Mouse (Mus musculus) CH12.LX (cell line): ENCODE measurements around the gene Stk25. TPM values are rescaled to one million over a fixed set of nuclear protein-coding genes. Genes with fewer than 3 reads are reported as not detected.

Source experiments
- DNase-seq: peaks from one replicate; pipeline ENCODE4 v3.0.0-alpha.2; 2013; ENCODE audit errors: extremely low read depth
- H3K27ac ChIP-seq: 2 replicates; pipeline ENCODE4 v1.5.1; 2012; ENCODE audit warnings: low read depth, mild to moderate bottlenecking, control low read depth, moderate library complexity; ENCODE audit not compliant: insufficient read depth
- H3K27me3 ChIP-seq: replicated peaks from 2 replicates; pipeline ENCODE3; 2012; ENCODE audit warnings: inconsistent platforms
- H3K36me3 ChIP-seq, 2 experiments: replicated peaks in 1 of 2; 2 replicates each; pipeline versions ENCODE3 to v1.6.1; 2012; ENCODE audit warnings: inconsistent platforms in 1 of 2, low read length in 1 of 2, mild to moderate bottlenecking in 1 of 2, mixed read lengths in 1 of 2, moderate library complexity in 1 of 2; ENCODE audit not compliant: control insufficient read depth in 1 of 2, insufficient read depth in 1 of 2
- H3K4me1 ChIP-seq, 2 experiments: 2 replicates each; pipeline ENCODE4 v1.6.1; 2012; ENCODE audit warnings: inconsistent platforms in 1 of 2, moderate library complexity in 1 of 2; ENCODE audit not compliant: insufficient read depth in 2 of 2, control insufficient read depth in 1 of 2
- H3K4me2 ChIP-seq: 2 replicates; pipeline ENCODE4 v1.6.1; 2012; ENCODE audit warnings: low read depth, mild to moderate bottlenecking, control low read depth; ENCODE audit not compliant: poor library complexity, insufficient read depth, severe bottlenecking
- H3K4me3 ChIP-seq, 3 experiments: fragments of 150-350 bp in 1 of 3; sonication (generic) in 1 of 3; replicated peaks in 1 of 3; 2 replicates each; pipeline versions ENCODE3 to v1.5.1; 2011 to 2012; ENCODE audit warnings: low read depth in 2 of 3, low read length in 2 of 3, mild to moderate bottlenecking in 2 of 3, moderate library complexity in 2 of 3, control low read depth in 1 of 3, improper control_type of control experiment in 1 of 3, inconsistent platforms in 1 of 3, mixed read lengths in 1 of 3; ENCODE audit not compliant: poor library complexity in 1 of 3
- H3K79me2 ChIP-seq: replicated peaks from 2 replicates; pipeline ENCODE4 v1.6.1; 2012; ENCODE audit warnings: mild to moderate bottlenecking, moderate library complexity; ENCODE audit not compliant: control insufficient read depth, poor library complexity, insufficient read depth, severe bottlenecking; ENCODE audit errors: extremely low read depth
- H3K9ac ChIP-seq: 2 replicates; pipeline ENCODE4 v1.6.1; 2012; ENCODE audit warnings: low read depth, mild to moderate bottlenecking, control low read depth, moderate library complexity; ENCODE audit not compliant: insufficient read depth
- H3K9me3 ChIP-seq: replicated peaks from 2 replicates; pipeline ENCODE3; 2012; ENCODE audit warnings: low read length, inconsistent platforms, mixed read lengths
- BHLHE40 ChIP-seq: IDR thresholded peaks from 2 replicates; pipeline ENCODE4 v1.6.1; 2011; ENCODE audit warnings: mild to moderate bottlenecking, low read depth, low read length, improper control_type of control experiment
- CTCF ChIP-seq, 2 experiments: IDR thresholded peaks in 1 of 2; conservative IDR thresholded peaks in 1 of 2; 2 replicates each; pipeline ENCODE4 v1.5.1; 2011 to 2012; ENCODE audit warnings: low read depth in 2 of 2, low read length in 2 of 2, improper control_type of control experiment in 1 of 2, inconsistent platforms in 1 of 2, mild to moderate bottlenecking in 1 of 2, moderate library complexity in 1 of 2
- ETS1 ChIP-seq: conservative IDR thresholded peaks from 2 replicates; pipeline ENCODE4 v1.6.1; 2012; ENCODE audit warnings: low read depth, mild to moderate bottlenecking, inconsistent platforms, low read length, improper control_type of control experiment, moderate library complexity
- GABPA ChIP-seq: IDR thresholded peaks from 2 replicates; pipeline ENCODE4 v1.6.1; 2012; ENCODE audit warnings: low read depth, low read length, improper control_type of control experiment, inconsistent platforms; ENCODE audit not compliant: insufficient replicate concordance
- HCFC1 ChIP-seq: IDR thresholded peaks from 2 replicates; pipeline ENCODE4 v1.6.1; 2012; ENCODE audit warnings: low read depth, mild to moderate bottlenecking, inconsistent platforms, low read length, improper control_type of control experiment
- IRF4 ChIP-seq: IDR thresholded peaks from 2 replicates; pipeline ENCODE4 v1.6.1; 2014; ENCODE audit warnings: low read depth, mild to moderate bottlenecking, inconsistent platforms, low read length, improper control_type of control experiment
- KAT2A ChIP-seq: IDR thresholded peaks from 2 replicates; pipeline ENCODE4 v1.6.1; 2012; ENCODE audit warnings: low read length, improper control_type of control experiment, inconsistent platforms; ENCODE audit not compliant: insufficient replicate concordance
- MAFK ChIP-seq: IDR thresholded peaks from 2 replicates; pipeline ENCODE4 v1.6.1; 2011; ENCODE audit warnings: low read length, improper control_type of control experiment; ENCODE audit not compliant: insufficient replicate concordance
- MAX ChIP-seq: IDR thresholded peaks from 2 replicates; pipeline ENCODE4 v1.6.1; 2011; ENCODE audit warnings: low read length, improper control_type of control experiment
- MAZ ChIP-seq: IDR thresholded peaks from 2 replicates; pipeline ENCODE4 v1.6.1; 2012; ENCODE audit warnings: low read depth, mild to moderate bottlenecking, inconsistent platforms, low read length, improper control_type of control experiment, moderate library complexity
- MEF2A ChIP-seq: IDR thresholded peaks from 2 replicates; pipeline ENCODE4 v1.6.1; 2014; ENCODE audit warnings: low read depth, mild to moderate bottlenecking, inconsistent platforms, low read length, improper control_type of control experiment, borderline replicate concordance
- MXI1 ChIP-seq: IDR thresholded peaks from 2 replicates; pipeline ENCODE4 v1.6.1; 2011; ENCODE audit warnings: mild to moderate bottlenecking, low read depth, low read length, improper control_type of control experiment
- MYC ChIP-seq: IDR thresholded peaks from 2 replicates; pipeline ENCODE4 v1.6.1; 2011; ENCODE audit warnings: low read depth, mild to moderate bottlenecking, improper control_type of control experiment, low read length
- POLR2A ChIP-seq: IDR thresholded peaks from 2 replicates; pipeline ENCODE4 v1.6.1; 2011; ENCODE audit warnings: low read depth, mild to moderate bottlenecking, improper control_type of control experiment, low read length
- RAD21 ChIP-seq: IDR thresholded peaks from 2 replicates; pipeline ENCODE4 v1.6.1; 2011; ENCODE audit warnings: low read depth, mild to moderate bottlenecking, low read length, improper control_type of control experiment, moderate library complexity
- SIN3A ChIP-seq: IDR thresholded peaks from 2 replicates; pipeline ENCODE4 v1.6.1; 2012; ENCODE audit warnings: low read length, improper control_type of control experiment, inconsistent platforms
- SMC3 ChIP-seq: IDR thresholded peaks from 2 replicates; pipeline ENCODE4 v1.6.1; 2011; ENCODE audit warnings: low read depth, low read length, improper control_type of control experiment
- TBP ChIP-seq: conservative IDR thresholded peaks from 2 replicates; pipeline ENCODE4 v1.6.1; 2011; ENCODE audit warnings: low read depth, low read length, improper control_type of control experiment
- TCF12 ChIP-seq: IDR thresholded peaks from 2 replicates; pipeline ENCODE4 v1.6.1; 2014; ENCODE audit warnings: low read depth, mild to moderate bottlenecking, inconsistent platforms, low read length, improper control_type of control experiment
- USF2 ChIP-seq: conservative IDR thresholded peaks from 2 replicates; pipeline ENCODE4 v1.6.1; 2011; ENCODE audit warnings: low read depth, low read length, improper control_type of control experiment
- ZMIZ1 ChIP-seq: IDR thresholded peaks from 2 replicates; pipeline ENCODE4 v1.6.1; 2012; ENCODE audit warnings: low read depth, mild to moderate bottlenecking, inconsistent platforms, low read length, improper control_type of control experiment
- dilution Hi-C: fragments of 300-500 bp; cut with MboI; formaldehyde crosslinking; loops from 2 replicates; pipeline ENCODE4 v1.14.3; 2020; ENCODE audit warnings: low sequenced_read_pairs; ENCODE audit not compliant: extremely low pct_unique_long_range_greater_than_20kb, extremely low pct_ligation_motif_present
- in situ Hi-C: fragments of 300-500 bp; cut with MboI; formaldehyde crosslinking; loops from 3 replicates; pipeline ENCODE4 v1.14.3; 2019; ENCODE audit warnings: low sequenced_read_pairs, low pct_ligation_motif_present, low pct_unique_long_range_greater_than_20kb, mixed read lengths
- polyA plus RNA-seq: library from polyadenylated mRNA; unstranded; fragments of >175 nt; gene quantifications from 2 replicates; pipeline ENCODE4 v1.2.1, GENCODE M21; 2012; ENCODE audit warnings: low read depth; ENCODE audit not compliant: insufficient read length
- total RNA-seq, 2 experiments: library from RNA; depleted of rRNA; stranded (reverse); fragments of 300-350 nt in 1 of 2; fragments of >200 nt in 1 of 2; gene quantifications; 2 replicates each; pipeline ENCODE4 v1.2.3; 2012 to 2014

The Stk25 gene
- total and polyA plus RNA-seq, 3 experiments = 24.9 to 45.1 (median 32.0) TPM

DNA sequence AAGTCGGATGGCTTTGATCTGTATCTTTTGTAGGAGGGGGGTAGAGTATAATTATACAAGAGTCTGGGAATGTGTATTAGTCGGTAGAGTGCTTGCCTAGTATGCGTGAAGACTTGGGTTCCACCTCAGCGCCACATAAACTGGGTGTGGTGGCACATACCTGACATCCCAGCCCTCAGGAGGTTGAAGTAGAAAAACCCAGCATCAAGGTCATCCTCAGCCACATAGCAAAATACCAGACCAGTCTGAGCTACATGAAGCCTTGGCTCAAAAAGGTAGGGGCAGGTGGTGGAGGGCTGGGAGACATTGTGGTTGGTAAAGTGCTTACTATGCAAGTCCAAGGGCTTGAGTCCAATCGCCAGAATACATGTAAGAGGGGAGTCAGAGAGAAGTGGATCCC is 14.2 kb upstream of the Stk25 start:
- Histone ChIP-seq H3K27ac (no peak overlapping the region), H3K4me3 (no peak overlapping the region), H3K9ac (no peak overlapping the region), H3K79me2 (no peaks in the 10 kb centered on the region), H3K9me3 (no peaks in the 10 kb centered on the region), H3K36me3 (no peaks in the 10 kb centered on the region), H3K4me1 (peaks cover 5 to 11% of the 10 kb centered on the region in 2 experiments; a peak in 3 of 4 replicates), H3K27me3 (no peaks in the 10 kb centered on the region), H3K4me2 (no peak overlapping the region)
- DNase-seq = no peak
- dilution Hi-C loops = no loop called here
- no peak for TF ChIP-seq IRF4
- TF ChIP-seq TBP = no peak
- no peak for TF ChIP-seq GABPA
- TF ChIP-seq SIN3A = no peak
- no peak for TF ChIP-seq MAX
- no peak for TF ChIP-seq KAT2A
- TF ChIP-seq ZMIZ1 = no peak
- in situ Hi-C loops = no loop called here

DNA sequence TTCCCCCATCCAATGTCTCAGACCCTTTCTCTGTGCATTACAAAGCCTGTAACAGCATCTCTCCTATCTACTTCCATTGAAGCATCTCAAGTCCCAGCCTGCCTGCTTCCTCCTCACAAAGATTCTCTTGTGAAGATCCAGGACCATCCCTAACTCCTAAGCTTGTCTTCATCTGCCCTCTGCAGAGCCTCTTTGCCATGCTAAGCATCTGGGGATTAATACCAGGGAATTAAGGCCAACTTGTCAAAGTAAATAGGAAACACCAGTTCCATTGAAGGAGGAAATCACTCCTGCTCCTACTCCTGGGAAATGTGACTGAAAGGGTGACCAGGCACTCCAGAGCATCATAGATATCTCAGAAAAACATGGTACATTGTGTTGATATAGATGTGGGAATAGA is 11.5 kb upstream of the Stk25 start:
- Histone ChIP-seq H3K36me3 (no peaks in the 10 kb centered on the region), H3K4me3 (no peak overlapping the region), H3K79me2 (no peaks in the 10 kb centered on the region), H3K9me3 (no peaks in the 10 kb centered on the region), H3K9ac (no peak overlapping the region), H3K27me3 (no peaks in the 10 kb centered on the region), H3K27ac (no peak overlapping the region), H3K4me1 (peaks cover 5 to 11% of the 10 kb centered on the region in 2 experiments; a peak in 3 of 4 replicates), H3K4me2 (no peak overlapping the region)
- DNase-seq = no peak
- dilution Hi-C loops = no loop called here
- TF ChIP-seq USF2 = no peak
- in situ Hi-C loops = no loop called here

DNA sequence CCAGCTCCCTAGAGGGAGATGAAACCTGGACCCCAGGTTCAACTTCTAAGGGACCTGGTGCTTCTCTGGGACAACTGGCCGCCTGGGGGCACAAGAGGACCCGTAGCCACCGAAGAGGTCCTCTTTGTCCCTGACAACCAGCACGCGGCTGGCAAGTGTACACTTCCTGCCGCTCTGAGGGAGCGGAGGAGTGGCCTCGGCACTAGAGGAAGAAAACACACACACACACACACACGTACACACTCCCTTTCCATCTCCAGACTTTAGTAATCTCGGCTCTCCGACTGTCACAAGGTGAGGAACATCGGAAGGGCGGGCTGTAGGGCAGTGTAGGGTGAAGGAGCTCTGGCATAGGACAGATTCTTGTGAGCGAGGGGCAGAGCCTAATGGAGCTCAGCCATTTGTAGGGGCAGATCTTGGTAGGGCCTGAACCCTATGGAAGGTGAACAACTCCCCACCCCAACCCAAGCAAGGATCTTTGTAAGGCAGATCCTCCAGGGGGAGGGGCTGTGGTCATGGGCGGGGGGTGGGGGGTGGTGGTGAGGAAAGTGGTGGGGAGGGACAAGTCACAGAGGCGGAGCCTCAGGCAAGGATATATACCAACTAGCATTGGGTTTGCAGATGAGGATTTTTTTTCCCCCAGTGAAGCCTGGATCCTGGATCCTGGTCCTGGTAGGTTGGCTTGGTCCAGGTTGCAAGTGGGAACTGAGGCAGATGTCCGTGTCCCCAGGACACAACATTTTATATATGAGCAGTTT is 10.5 kb upstream of the Stk25 start:
- Histone ChIP-seq H3K9ac (no peak overlapping the region; the same call in 1 of the 2 replicates), H3K4me3 (peak overlapping the region; percentile 25 to 56 (median 40)), H3K4me1 (peaks cover 5 to 11% of the 10 kb centered on the region in 2 experiments; a peak in 3 of 4 replicates), H3K27me3 (no peaks in the 10 kb centered on the region), H3K79me2 (no peaks in the 10 kb centered on the region), H3K4me2 (peak overlapping the region; percentile 11), H3K27ac (no peak overlapping the region), H3K9me3 (no peaks in the 10 kb centered on the region), H3K36me3 (no peaks in the 10 kb centered on the region)
- no peak for TF ChIP-seq MEF2A
- peak; percentile 53 for TF ChIP-seq BHLHE40
- peak; percentile 78 for TF ChIP-seq MAX
- TF ChIP-seq POLR2A = peak; percentile 42
- peak; percentile 53 for TF ChIP-seq RAD21
- TF ChIP-seq SMC3 = peak; percentile 43
- TF ChIP-seq IRF4 = no peak
- 0 out of 2 replicates have a peak, but pooled peaks have one; percentile 29 for TF ChIP-seq MAZ
- peak; percentile 82; the same call in 1 of the 2 replicates for TF ChIP-seq MXI1
- no peak for TF ChIP-seq ETS1
- peak in 1 of 2 experiments; percentile 78; a peak in 2 of 4 replicates for TF ChIP-seq CTCF (conservative IDR thresholded peaks at IDR 0.05 in 1 of 2, IDR thresholded peaks at IDR 0.05 in 1 of 2; ENCODE audit: low read depth in 2 of 2, low read length in 2 of 2)
- TF ChIP-seq HCFC1 = peak; percentile 32; the same call in 1 of the 2 replicates
- no peak for TF ChIP-seq MAFK
- TF ChIP-seq TCF12 = 0 out of 2 replicates have a peak, but pooled peaks have one; percentile 16
- 0 out of 2 replicates have a peak, but pooled peaks have one; percentile 31 for TF ChIP-seq MYC
- peak; percentile 59 for DNase-seq
- dilution Hi-C loops (no loop called here), in situ Hi-C loops (no loop called here)
